In the genomic region with DNA sequence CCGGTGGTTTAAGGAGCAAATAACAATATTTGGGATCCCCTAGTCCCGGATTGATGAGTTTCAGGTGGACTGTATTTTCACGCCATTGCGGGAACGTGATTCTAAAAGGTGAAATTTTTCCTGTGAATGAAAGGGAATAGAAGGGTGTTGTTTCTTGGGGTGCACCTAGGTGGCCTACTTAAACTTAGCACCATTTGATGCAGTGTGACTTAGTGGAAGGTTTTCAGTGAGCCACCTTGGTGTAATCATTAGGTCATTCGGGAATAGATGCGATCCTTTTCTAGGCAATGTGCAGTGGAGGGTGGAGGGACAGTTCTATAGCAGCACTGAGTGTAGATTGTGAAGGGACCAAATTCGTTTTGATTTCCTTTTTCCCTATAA, we compare ENCODE assay signal across 8 mouse cellular contexts. TPM values are rescaled to one million over a fixed set of nuclear protein-coding genes. Genes with fewer than 3 reads are reported as not detected.
DNase-seq lines count a peak whose midpoint lies in the region; ATAC-seq and TF ChIP-seq lines count a peak whose summit lies in the region.

No protein-coding gene starts in this region.

- peak; percentile 13 for TF ChIP-seq CTCF in left cerebral cortex, adult 2 months (IDR thresholded peaks at IDR 0.05)

- H3K36me3 ChIP-seq in embryonic facial prominence, embryonic 13.5 days, result no peaks in the 10 kb centered on the region
- peaks cover 3% of the 10 kb centered on the region; the same call in 1 of the 2 replicates for H3K36me3 ChIP-seq in limb, embryonic 10.5 days
- H3K36me3 ChIP-seq in neural tube, embryonic 15.5 days, result no peaks in the 10 kb centered on the region

- peak overlapping the region; percentile 90 for H3K27ac ChIP-seq in left cerebral cortex, adult 2 months
- no peak overlapping the region for H3K27ac ChIP-seq in embryonic facial prominence, embryonic 13.5 days
- H3K27ac ChIP-seq in limb, embryonic 10.5 days, result peak overlapping the region; percentile 99
- H3K27ac ChIP-seq in neural tube, embryonic 15.5 days (replicated peaks), result peak overlapping the region; percentile 97

- peaks cover 10% of the 10 kb centered on the region; the same call in 1 of the 2 replicates for H3K4me1 ChIP-seq in embryonic facial prominence, embryonic 13.5 days
- H3K4me1 ChIP-seq in limb, embryonic 10.5 days, result peaks cover 33% of the 10 kb centered on the region
- H3K4me1 ChIP-seq in neural tube, embryonic 15.5 days, result peaks cover 22% of the 10 kb centered on the region

- intact Hi-C loops in left cerebral cortex, adult 2 months (cut with DNase I), result no loop called here
- intact Hi-C loops in left cerebral cortex, postnatal 4 days (cut with DNase I), result no loop called here

- DNase-seq in left cerebral cortex, adult 2 months (ENCODE audit: extremely low spot score in 1 of 2, low spot score in 2 of 2), result no peak
- DNase-seq in left cerebral cortex, postnatal 4 days, result no peak
- no peak for DNase-seq in limb, embryonic 10.5 days (ENCODE audit: low spot score)
- no peak for DNase-seq in MN1 (ENCODE audit: low spot score)
- no peak for DNase-seq in urinary bladder, postnatal 14 days (ENCODE audit: low spot score)
- no peak for DNase-seq in c-Kit-positive CD71-positive TER-119-positive erythroid progenitor cells, embryonic 14.5 days (ENCODE audit: low spot score)

- H3K27me3 ChIP-seq in embryonic facial prominence, embryonic 13.5 days, result no peaks in the 10 kb centered on the region
- no peaks in the 10 kb centered on the region for H3K27me3 ChIP-seq in limb, embryonic 10.5 days (ENCODE audit: low read depth, poor library complexity, severe bottlenecking)
- no peaks in the 10 kb centered on the region for H3K27me3 ChIP-seq in neural tube, embryonic 15.5 days (replicated peaks)

- no peaks in the 10 kb centered on the region for H3K9me3 ChIP-seq in embryonic facial prominence, embryonic 13.5 days
- no peaks in the 10 kb centered on the region for H3K9me3 ChIP-seq in limb, embryonic 10.5 days (replicated peaks)
- no peaks in the 10 kb centered on the region for H3K9me3 ChIP-seq in neural tube, embryonic 15.5 days (replicated peaks)

- peak overlapping the region; percentile 87 for H3K4me2 ChIP-seq in embryonic facial prominence, embryonic 13.5 days
- H3K4me2 ChIP-seq in neural tube, embryonic 15.5 days, result peak overlapping the region; percentile 74

- peak overlapping the region; percentile 69 for H3K4me3 ChIP-seq in left cerebral cortex, adult 2 months
- H3K4me3 ChIP-seq in embryonic facial prominence, embryonic 13.5 days, result peak overlapping the region; percentile 91
- H3K4me3 ChIP-seq in limb, embryonic 10.5 days, result peak overlapping the region; percentile 97
- H3K4me3 ChIP-seq in neural tube, embryonic 15.5 days (replicated peaks), result peak overlapping the region; percentile 97

- H3K9ac ChIP-seq in embryonic facial prominence, embryonic 13.5 days, result peak overlapping the region; percentile 94
- H3K9ac ChIP-seq in neural tube, embryonic 15.5 days (replicated peaks), result peak overlapping the region; percentile 92

- 2% methylated on average over 8 of the region's 8 CpGs for WGBS in embryonic facial prominence, embryonic 13.5 days
- WGBS in limb, embryonic 10.5 days, result 3% methylated on average over 8 of the region's 8 CpGs
- 2% methylated on average over 8 of the region's 8 CpGs for WGBS in neural tube, embryonic 15.5 days

- no peak for ATAC-seq in embryonic facial prominence, embryonic 13.5 days (ENCODE audit: insufficient number of reproducible peaks, insufficient read depth, low FRiP score, low TSS enrichment, low read depth)
- peak; percentile 25; the same call in 1 of the 2 replicates for ATAC-seq in neural tube, embryonic 15.5 days (ENCODE audit: low FRiP score)

RNA-seq across cellular contexts. Expression of a gene that starts 0.7 kb away (rescaled TPM):
- 10 to 100 TPM; 40.5 to 43.2 TPM for total RNA-seq in left cerebral cortex, adult 2 months (2021)
- total RNA-seq in left cerebral cortex, postnatal 4 days (2021), result 10 to 100 TPM; 82.8 to 98.0 TPM
- 91.8 and 92.8 TPM in 2 replicates for polyA plus RNA-seq in embryonic facial prominence, embryonic 13.5 days (2015; fragmentation: Nextera tagmentation; extraction: Ambion mirVana)
- 100 and 104 TPM in 2 replicates for polyA plus RNA-seq in limb, embryonic 10.5 days (2016; fragmentation: Nextera tagmentation; extraction: Ambion mirVana)
- 77.6 and 88.0 TPM in 2 replicates for polyA plus RNA-seq in neural tube, embryonic 15.5 days (2015; fragmentation: Nextera tagmentation; extraction: Ambion mirVana)
